Comparison of ENCODE assay signal across 13 mouse cellular contexts in the genomic region with DNA sequence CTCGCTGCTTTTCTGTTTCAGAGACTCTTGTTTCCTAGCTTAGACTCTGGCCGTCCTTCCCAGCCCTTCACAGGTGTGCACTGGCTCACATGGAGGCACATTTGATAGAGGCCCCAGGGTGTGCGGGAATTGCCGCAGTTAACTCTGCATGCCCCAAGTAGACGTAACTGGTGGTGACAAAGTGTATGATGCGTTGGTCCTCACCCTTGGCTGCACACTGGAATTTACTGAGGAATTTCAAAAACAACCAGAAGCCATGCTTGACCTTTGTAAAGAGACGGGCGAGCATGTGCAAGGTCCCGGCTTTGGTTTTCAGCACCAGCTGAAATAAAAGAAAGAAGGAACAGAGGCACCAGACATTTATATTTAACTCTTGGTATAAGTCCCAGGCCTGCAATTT.
A peak's percentile ranks its signal among the peaks of the same experiment; 100 is the strongest.
DNase-seq lines count a peak whose midpoint lies in the region; ATAC-seq and TF ChIP-seq lines count a peak whose summit lies in the region.
"Had no signal": no experiment of that assay in that cellular context is flagged by ENCODE, and none has a peak within 500 bp of the region (broad histone marks: within the 10 kb centered on the region; RNA-seq: fewer than 3 reads in every experiment).

No protein-coding gene starts in this region.

- no peak overlapping the region for H3K27ac ChIP-seq in midbrain, embryonic 12.5 days (replicated peaks)
- no peak overlapping the region for H3K27ac ChIP-seq in midbrain, postnatal 0 days (ENCODE audit: low read depth, low read length)
- 0 out of 2 replicates have a peak overlapping the region, but pooled peaks have one; percentile 11 for H3K27ac ChIP-seq in hindbrain, embryonic 14.5 days
- H3K27ac ChIP-seq in kidney, embryonic 14.5 days (ENCODE audit: low read depth, low read length) = no peak overlapping the region; the same call in 1 of the 2 replicates
- H3K27ac ChIP-seq in limb, embryonic 11.5 days (replicated peaks; ENCODE audit: low read depth, low read length) = no peak overlapping the region
- H3K27ac ChIP-seq in intestine, postnatal 0 days (ENCODE audit: low read depth, low read length) = no peak overlapping the region
- H3K27ac ChIP-seq: gastrocnemius, adult 2 months; heart, adult 2 months; stomach, embryonic 15.5 days had no signal

- DNase-seq in midbrain, postnatal 0 days (ENCODE audit: low spot score) = no peak
- DNase-seq in hindbrain, embryonic 14.5 days (ENCODE audit: low spot score) = no peak
- no peak for DNase-seq in limb, embryonic 11.5 days (ENCODE audit: low spot score)
- no peak for DNase-seq in cerebellum, postnatal 14 days
- DNase-seq: gastrocnemius, adult 2 months; liver had no signal

- no peak overlapping the region for H3K4me3 ChIP-seq in midbrain, embryonic 12.5 days
- no peak overlapping the region for H3K4me3 ChIP-seq in midbrain, postnatal 0 days (ENCODE audit: low read depth, low read length)
- no peak overlapping the region for H3K4me3 ChIP-seq in hindbrain, embryonic 14.5 days (replicated peaks; ENCODE audit: low read length)
- H3K4me3 ChIP-seq in kidney, embryonic 14.5 days (ENCODE audit: low read length) = no peak overlapping the region
- H3K4me3 ChIP-seq in limb, embryonic 11.5 days (ENCODE audit: low read depth, low read length) = no peak overlapping the region
- no peak overlapping the region for H3K4me3 ChIP-seq in intestine, postnatal 0 days (ENCODE audit: low read depth, low read length)
- H3K4me3 ChIP-seq: erythroblast, embryonic 14.5 days; gastrocnemius, adult 2 months; heart, adult 2 months; stomach, embryonic 15.5 days had no signal

- 42% methylated on average over 9 of the region's 9 CpGs for WGBS in midbrain, embryonic 12.5 days
- whole genome bisulfite sequencing in midbrain, postnatal 0 days = 51% methylated on average over 9 of the region's 9 CpGs
- WGBS in hindbrain, embryonic 14.5 days = 55% methylated on average over 9 of the region's 9 CpGs
- WGBS in kidney, embryonic 14.5 days = 50% methylated on average over 9 of the region's 9 CpGs
- WGBS in limb, embryonic 11.5 days = 57% methylated on average over 9 of the region's 9 CpGs
- WGBS in intestine, postnatal 0 days = 66% methylated on average over 9 of the region's 9 CpGs

- peaks cover 50% of the 10 kb centered on the region for H3K27me3 ChIP-seq in midbrain, embryonic 12.5 days
- H3K27me3 ChIP-seq in midbrain, postnatal 0 days (ENCODE audit: insufficient read depth, low read length) = peaks cover 11% of the 10 kb centered on the region; the same call in 1 of the 2 replicates
- no peaks in the 10 kb centered on the region for H3K27me3 ChIP-seq in hindbrain, embryonic 14.5 days (ENCODE audit: control insufficient read depth, insufficient read depth, low read length)
- no peaks in the 10 kb centered on the region for H3K27me3 ChIP-seq in kidney, embryonic 14.5 days (ENCODE audit: control insufficient read depth, insufficient read depth, low read length)
- H3K27me3 ChIP-seq in limb, embryonic 11.5 days (ENCODE audit: control insufficient read depth, insufficient read depth, low read length) = no peaks in the 10 kb centered on the region; the same call in 1 of the 2 replicates
- H3K27me3 ChIP-seq in intestine, postnatal 0 days (replicated peaks; ENCODE audit: control insufficient read depth, insufficient read depth, low read length) = no peaks in the 10 kb centered on the region
- H3K27me3 ChIP-seq: stomach, embryonic 15.5 days had no signal

- 0 out of 2 replicates have a peak, but pooled peaks have one; percentile 4 for ATAC-seq in midbrain, embryonic 12.5 days (ENCODE audit: low FRiP score, low read depth)
- no peak for ATAC-seq in midbrain, postnatal 0 days (ENCODE audit: low FRiP score)
- ATAC-seq in hindbrain, embryonic 14.5 days (ENCODE audit: low FRiP score) = 0 out of 2 replicates have a peak, but pooled peaks have one; percentile 14
- peak; percentile 40; the same call in 1 of the 2 replicates for ATAC-seq in kidney, embryonic 14.5 days (ENCODE audit: low FRiP score, low TSS enrichment)
- no peak for ATAC-seq in limb, embryonic 11.5 days (ENCODE audit: insufficient number of reproducible peaks, low FRiP score, low TSS enrichment, low read depth)
- no peak for ATAC-seq in intestine, postnatal 0 days

- no peak overlapping the region for H3K4me2 ChIP-seq in midbrain, embryonic 12.5 days (replicated peaks)
- H3K4me2 ChIP-seq in midbrain, postnatal 0 days (ENCODE audit: low read depth, low read length, poor library complexity, severe bottlenecking) = no peak overlapping the region
- H3K4me2 ChIP-seq in hindbrain, embryonic 14.5 days (replicated peaks) = no peak overlapping the region
- no peak overlapping the region for H3K4me2 ChIP-seq in kidney, embryonic 14.5 days (replicated peaks; ENCODE audit: low read depth, low read length)
- no peak overlapping the region for H3K4me2 ChIP-seq in limb, embryonic 11.5 days (ENCODE audit: low read depth, severe bottlenecking)
- no peak overlapping the region for H3K4me2 ChIP-seq in intestine, postnatal 0 days (replicated peaks; ENCODE audit: low read depth)
- H3K4me2 ChIP-seq: lung, embryonic 14.5 days; stomach, embryonic 15.5 days had no signal

- no peak for TF ChIP-seq CTCF in midbrain, postnatal 0 days (IDR thresholded peaks at IDR 0.05)
- TF ChIP-seq CTCF in intestine, postnatal 0 days (IDR thresholded peaks at IDR 0.05; ENCODE audit: low read depth) = no peak

- H3K36me3 ChIP-seq in midbrain, embryonic 12.5 days = no peaks in the 10 kb centered on the region
- H3K36me3 ChIP-seq in midbrain, postnatal 0 days (ENCODE audit: insufficient read depth, low read length) = no peaks in the 10 kb centered on the region
- no peaks in the 10 kb centered on the region for H3K36me3 ChIP-seq in hindbrain, embryonic 14.5 days (replicated peaks; ENCODE audit: control insufficient read depth, insufficient read depth)
- no peaks in the 10 kb centered on the region for H3K36me3 ChIP-seq in kidney, embryonic 14.5 days (ENCODE audit: control insufficient read depth, insufficient read depth, low read length)
- no peaks in the 10 kb centered on the region for H3K36me3 ChIP-seq in limb, embryonic 11.5 days (ENCODE audit: control insufficient read depth, insufficient read depth, low read length)
- H3K36me3 ChIP-seq in intestine, postnatal 0 days (ENCODE audit: control insufficient read depth, insufficient read depth) = no peaks in the 10 kb centered on the region; the same call in 1 of the 2 replicates
- H3K36me3 ChIP-seq: stomach, embryonic 15.5 days had no signal

- H3K9me3 ChIP-seq in midbrain, embryonic 12.5 days = no peaks in the 10 kb centered on the region
- H3K9me3 ChIP-seq in midbrain, postnatal 0 days (ENCODE audit: low read length) = no peaks in the 10 kb centered on the region
- H3K9me3 ChIP-seq in hindbrain, embryonic 14.5 days (ENCODE audit: control insufficient read depth, low read length) = no peaks in the 10 kb centered on the region
- no peaks in the 10 kb centered on the region for H3K9me3 ChIP-seq in kidney, embryonic 14.5 days (ENCODE audit: control insufficient read depth, low read length)
- no peaks in the 10 kb centered on the region for H3K9me3 ChIP-seq in limb, embryonic 11.5 days (ENCODE audit: control insufficient read depth, low read length)
- no peaks in the 10 kb centered on the region for H3K9me3 ChIP-seq in intestine, postnatal 0 days (ENCODE audit: control insufficient read depth)
- H3K9me3 ChIP-seq: stomach, embryonic 15.5 days had no signal

- H3K9ac ChIP-seq in midbrain, embryonic 12.5 days (replicated peaks) = no peak overlapping the region
- H3K9ac ChIP-seq in midbrain, postnatal 0 days (replicated peaks; ENCODE audit: low read length, poor library complexity, severe bottlenecking) = no peak overlapping the region
- H3K9ac ChIP-seq in hindbrain, embryonic 14.5 days = 0 out of 2 replicates have a peak overlapping the region, but pooled peaks have one; percentile 2
- H3K9ac ChIP-seq in kidney, embryonic 14.5 days (ENCODE audit: low read depth, low read length) = no peak overlapping the region
- H3K9ac ChIP-seq in limb, embryonic 11.5 days (ENCODE audit: low read length) = 0 out of 2 replicates have a peak overlapping the region, but pooled peaks have one; percentile 4
- no peak overlapping the region for H3K9ac ChIP-seq in intestine, postnatal 0 days (ENCODE audit: low read depth, low read length)
- H3K9ac ChIP-seq: lung, embryonic 14.5 days; stomach, embryonic 15.5 days had no signal

- H3K4me1 ChIP-seq in midbrain, embryonic 12.5 days = peaks cover 20% of the 10 kb centered on the region
- H3K4me1 ChIP-seq in midbrain, postnatal 0 days (ENCODE audit: insufficient read depth, low read length) = 0 out of 2 replicates have a peak, but pooled peaks cover 5% of the 10 kb centered on the region
- peaks cover 20% of the 10 kb centered on the region; the same call in 1 of the 2 replicates for H3K4me1 ChIP-seq in hindbrain, embryonic 14.5 days (replicated peaks; ENCODE audit: control insufficient read depth, insufficient read depth, low read length)
- peaks cover 19% of the 10 kb centered on the region for H3K4me1 ChIP-seq in kidney, embryonic 14.5 days (ENCODE audit: control insufficient read depth, insufficient read depth, low read length)
- peaks cover 10% of the 10 kb centered on the region for H3K4me1 ChIP-seq in limb, embryonic 11.5 days (ENCODE audit: control insufficient read depth, insufficient read depth, low read length)
- H3K4me1 ChIP-seq in intestine, postnatal 0 days (replicated peaks; ENCODE audit: control insufficient read depth, insufficient read depth, low read length) = no peaks in the 10 kb centered on the region
- H3K4me1 ChIP-seq: stomach, embryonic 15.5 days had no signal

Comparison
In these comparisons a context has a peak if more than half of its experiments do, and no peak if none do; other contexts are left out.
1. ATAC-seq: peak in midbrain, embryonic 12.5 days (single experiment), hindbrain, embryonic 14.5 days (single experiment) and kidney, embryonic 14.5 days (single experiment); none in midbrain, postnatal 0 days (single experiment), limb, embryonic 11.5 days (single experiment) and intestine, postnatal 0 days (single experiment).
2. H3K9ac ChIP-seq: peak in hindbrain, embryonic 14.5 days (single experiment) and limb, embryonic 11.5 days (single experiment); none in midbrain, embryonic 12.5 days (single experiment), midbrain, postnatal 0 days (single experiment), kidney, embryonic 14.5 days (single experiment) and intestine, postnatal 0 days (single experiment).